Mouse (Mus musculus) urinary bladder, adult 2 months (tissue): ENCODE measurements at regions not wholly inside any gene's neighbourhood (a gene's known extent, or its start where the extent isn't known, plus 50 kb on each side); places are given as distances from the start of the nearest gene placed in this dataset.

Source experiments
- DNase-seq: peaks from one replicate; pipeline ENCODE4 v3.0.0; 2022; ENCODE audit warnings: low spot score

DNA sequence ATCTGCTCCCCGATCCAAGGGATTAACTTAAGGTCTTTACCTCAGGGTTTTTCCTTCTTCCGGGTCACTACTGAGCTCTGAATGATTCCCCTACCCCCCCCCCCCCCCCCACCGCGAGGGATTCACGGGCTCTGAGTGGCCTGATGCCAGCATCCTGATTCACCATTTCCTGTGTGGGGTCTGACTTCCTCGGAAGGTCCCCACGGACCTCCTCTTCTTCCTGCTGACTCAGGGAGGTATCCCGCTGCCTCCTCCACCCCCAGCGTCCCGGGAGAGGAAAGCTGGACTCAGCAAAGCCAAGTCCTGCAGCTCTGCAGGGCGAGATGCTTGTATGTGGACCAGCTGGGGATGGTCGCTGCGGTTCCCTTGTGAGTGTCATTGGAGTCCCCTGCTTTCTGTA is 110.5 kb upstream of the Zfp217 start:
- DNase-seq: no peak

DNA sequence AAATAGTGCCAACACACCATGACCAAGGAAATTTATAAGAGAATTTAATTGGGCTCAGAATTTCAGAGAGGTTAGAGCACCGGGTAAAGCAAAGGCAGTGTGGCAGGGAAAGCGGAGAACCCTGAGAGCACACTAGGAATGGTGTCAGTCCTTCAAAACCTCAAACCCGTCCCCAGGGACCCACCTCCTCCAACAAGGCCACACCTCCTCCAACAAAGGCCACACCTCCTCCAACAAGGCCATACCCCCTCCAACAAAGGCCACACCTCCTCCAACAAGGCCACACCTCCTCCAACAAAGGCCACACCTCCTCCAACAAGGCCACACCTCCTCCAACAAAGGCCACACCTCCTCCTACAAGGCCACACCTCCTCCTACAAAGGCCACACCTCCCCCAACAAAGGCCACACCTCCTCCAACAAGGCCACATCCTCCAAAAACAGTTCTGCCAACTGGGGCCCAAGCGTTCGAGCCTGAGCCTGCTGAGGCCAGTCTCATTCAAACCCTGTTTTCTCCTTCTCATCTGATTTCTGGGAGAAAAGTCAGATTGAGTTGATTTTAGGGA is 109.8 kb upstream of the Zfp217 start:
- no peak for DNase-seq

DNA sequence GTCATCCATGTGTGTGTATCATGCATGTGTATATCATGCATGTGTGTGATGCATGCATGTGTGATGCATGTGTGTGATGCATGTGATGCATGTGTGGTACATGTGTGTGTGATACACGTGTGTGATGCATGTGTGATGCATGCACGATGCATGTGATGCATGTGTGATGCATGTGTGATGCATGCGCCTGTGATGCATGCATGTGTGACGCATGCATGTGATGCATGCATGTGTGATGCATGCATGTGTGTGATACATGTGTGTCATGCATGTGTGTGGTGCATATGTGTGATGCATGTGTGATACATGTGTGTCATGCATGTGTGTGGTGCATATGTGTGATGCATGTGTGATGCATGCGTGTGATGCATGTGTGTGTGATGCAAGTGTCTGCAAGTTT is 108.1 kb upstream of the Zfp217 start:
- DNase-seq: no peak

DNA sequence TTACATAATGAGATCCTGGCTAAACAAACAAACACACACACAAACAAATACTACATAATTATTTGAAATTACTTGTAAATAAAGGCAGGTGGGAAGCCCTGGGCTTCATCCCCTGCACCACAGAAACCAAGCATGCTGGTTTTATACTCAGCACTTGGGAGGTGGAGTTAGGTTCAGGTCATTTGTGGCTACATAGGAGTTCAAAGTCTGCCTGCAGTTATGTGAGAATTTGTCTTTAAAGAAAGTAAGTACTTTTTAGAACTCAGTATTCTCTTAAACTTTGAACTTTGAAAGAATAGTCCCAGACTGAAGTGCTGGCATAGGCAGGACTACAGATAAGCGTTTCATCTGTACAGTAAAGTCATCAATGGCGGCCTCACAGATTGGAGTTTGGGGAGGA is 107.6 kb upstream of the Zfp217 start:
- no peak for DNase-seq

DNA sequence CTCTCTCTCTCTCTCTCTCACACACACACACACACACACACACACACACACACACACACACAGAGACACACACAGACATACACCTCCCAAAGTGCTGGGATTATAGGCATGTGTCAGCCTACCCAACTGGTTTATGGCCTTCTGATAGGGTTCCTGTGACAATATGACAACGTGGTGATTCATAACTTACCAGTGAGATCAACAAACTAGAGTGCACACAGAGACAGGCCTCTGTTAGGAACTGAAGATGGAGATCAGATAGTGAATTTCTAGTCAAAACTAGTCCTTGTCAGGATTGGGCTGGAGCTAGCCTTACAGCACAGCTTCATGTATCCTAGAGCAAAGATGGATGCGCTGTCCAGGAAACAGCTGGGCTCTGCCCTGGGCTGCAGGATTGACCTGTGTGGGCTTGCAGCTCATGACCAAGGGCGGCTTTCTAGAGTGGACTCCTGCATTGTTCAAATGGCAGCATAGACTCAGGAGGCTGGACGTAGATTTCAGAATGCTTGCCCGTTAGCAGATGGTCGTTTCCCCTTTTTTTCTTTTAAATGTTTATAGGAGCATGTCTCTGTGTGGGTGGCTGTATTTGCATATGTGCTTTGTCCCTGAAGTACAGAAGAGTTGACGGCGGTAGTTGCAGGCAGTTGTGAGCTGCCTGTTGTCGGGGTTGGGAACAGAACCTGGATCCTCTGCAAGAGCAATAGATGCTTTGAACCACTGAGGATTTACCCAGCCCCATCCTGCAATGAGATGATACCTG is 106.0 kb upstream of the Zfp217 start:
- no peak for DNase-seq

DNA sequence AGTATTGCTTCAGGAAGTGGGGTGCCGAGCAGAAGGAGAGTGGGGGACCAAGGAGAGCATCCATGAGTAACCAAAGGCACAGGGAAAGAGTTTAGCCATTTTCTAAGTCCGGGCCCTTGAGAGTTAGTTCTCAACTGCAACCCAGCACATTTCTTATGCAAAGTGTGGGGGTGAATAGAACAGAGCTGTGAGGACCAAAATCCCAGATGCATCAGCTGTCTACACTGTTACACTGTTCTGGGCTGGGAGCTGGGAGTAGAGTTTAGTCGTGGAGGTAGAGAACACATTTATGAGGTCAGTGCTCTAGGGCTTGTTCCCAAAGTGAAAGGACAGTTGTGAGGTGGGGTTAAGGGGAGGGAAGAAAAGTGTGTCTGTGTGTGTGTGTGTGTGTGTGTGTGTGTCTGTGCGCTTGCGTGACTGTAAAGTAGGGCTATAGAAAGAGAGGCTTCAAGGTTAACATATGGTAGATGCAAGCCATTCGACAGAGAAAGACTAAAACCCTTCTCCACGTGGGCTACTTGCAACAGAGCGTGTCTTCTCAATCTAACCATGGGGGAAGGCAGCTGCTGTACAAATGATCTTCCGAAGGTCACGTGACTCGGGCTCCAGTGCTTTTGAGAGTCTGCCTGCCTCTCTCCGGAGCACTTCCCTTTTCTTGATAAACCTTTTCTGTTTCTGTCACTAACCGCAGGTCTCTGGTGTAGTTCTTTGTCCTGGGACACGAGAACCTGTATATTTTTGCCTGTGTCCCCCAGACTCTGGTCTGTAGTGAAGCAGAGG is 104.5 kb upstream of the Zfp217 start:
- no peak for DNase-seq

DNA sequence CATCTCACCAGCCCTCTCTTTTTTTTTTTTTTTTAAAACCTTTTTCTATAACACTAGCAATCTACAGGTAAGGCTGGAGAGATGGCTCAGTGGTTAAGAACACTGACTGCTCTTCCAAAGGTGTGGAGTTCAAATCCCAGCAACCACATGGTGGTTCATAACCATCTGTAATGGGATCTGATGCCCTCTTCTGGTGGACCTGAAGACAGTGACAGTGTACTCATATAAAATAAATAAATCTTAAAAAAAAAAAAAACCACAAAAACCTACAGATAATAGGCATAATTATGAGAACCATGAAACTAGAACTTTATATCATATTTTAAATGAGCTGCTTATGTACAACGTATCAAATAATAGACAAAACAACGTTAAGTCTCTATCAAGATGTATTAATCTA is 102.8 kb upstream of the Zfp217 start:
- DNase-seq: no peak

DNA sequence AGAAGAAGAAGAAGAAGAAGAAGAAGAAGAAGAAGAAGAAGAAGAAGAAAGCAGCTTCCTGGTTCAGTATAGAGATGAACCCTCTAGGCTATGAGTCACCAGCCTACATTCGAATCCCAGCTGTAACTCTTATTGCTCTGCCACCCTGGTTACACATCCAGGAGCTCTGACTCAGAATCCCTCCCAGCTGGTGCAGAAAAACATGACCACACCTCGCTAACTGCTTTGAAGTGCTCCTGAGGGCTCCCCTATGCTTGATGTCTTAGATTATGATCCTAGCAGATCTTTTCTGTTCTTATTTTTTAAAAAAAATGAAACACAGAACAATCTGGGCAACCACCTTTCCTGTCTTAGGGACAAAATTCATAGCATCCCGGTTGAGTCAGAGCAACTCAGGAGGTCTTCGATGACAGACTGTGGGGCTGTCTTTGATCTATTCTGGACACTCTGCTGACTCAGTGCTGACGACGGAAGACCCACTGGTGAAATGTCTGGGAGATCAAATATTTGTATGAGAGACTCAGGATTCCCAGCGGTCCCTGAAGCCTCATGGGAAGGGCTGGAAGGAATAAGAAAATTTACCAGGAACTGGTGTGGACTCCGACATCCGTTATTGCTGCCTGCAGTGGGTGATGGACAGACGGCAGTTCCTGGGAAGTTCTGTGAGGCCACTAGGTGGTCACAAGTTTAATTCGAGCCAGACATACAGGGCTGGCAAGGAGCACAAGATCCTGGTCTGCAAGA is 100.0 kb upstream of the Zfp217 start:
- no peak for DNase-seq

DNA sequence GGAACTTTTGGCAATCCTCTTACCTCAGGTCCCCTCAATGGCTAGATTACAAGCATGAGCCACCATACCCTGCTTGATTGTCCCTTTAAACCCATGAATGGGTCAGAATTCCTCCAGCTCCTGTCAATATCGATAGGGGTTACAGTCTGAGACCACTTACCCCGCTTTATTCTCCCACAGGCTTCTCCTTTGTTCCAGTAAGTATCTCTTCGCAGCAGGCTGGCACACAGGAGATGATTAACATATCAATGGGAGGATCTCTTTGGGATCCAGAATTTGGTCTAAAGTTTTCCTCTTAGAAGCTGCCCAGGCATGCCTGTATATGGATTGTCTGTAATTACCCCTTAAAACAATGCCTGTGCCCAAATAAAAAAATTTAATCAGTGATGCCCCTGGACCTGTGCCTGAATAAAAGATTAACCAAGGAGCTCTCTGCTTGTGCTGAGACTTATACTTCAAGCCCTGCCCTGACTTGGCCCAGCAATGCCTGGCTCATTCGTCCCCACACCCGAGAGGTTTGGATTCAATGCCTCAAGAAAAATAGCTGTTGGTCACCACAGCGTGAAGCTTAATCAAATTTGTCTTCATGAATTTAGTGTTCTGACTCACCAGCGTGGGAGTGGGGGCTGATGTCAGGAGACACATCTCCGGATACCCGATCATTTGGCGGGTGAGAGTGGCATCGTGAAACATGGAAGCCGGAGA is 97.9 kb upstream of the Zfp217 start:
- DNase-seq: no peak

DNA sequence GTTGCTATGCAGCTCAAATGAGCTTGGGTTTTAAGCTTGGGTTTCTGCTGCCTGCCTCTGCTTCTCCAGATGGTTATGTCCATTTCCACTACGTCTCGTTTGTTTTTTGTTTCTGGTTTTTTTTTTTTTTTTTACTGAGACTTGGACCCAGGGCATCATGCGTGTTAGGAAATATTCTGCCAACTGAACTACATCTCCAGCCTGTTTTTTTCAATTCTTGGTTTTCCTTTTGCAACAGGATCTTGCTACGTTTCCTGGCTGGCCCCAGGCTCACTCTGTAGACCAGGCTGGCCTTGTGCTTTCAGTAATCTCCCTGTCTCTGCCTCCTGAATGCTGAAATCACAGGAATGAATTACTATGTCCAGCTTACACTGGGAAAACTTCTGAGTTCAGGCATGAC is 96.2 kb upstream of the Zfp217 start:
- no peak for DNase-seq

DNA sequence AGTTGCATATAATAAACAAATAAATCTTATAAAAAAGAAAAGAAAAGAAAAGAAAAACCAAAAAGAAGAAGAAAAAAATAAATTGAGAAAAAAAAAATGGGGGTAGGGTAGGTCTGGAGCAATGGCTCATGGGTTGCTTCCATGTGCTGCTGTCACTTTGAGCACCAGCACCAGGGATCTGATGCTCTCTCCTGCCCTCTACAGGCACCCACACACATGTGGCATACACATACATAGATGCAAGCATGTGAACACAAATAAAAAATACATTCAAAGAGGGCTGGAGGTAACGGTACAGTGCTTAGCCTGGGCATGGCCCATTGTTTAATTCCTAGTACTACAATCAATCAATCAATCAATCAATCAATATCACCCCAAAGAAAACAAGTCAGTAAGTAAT is 90.1 kb upstream of the Zfp217 start:
- DNase-seq: no peak

DNA sequence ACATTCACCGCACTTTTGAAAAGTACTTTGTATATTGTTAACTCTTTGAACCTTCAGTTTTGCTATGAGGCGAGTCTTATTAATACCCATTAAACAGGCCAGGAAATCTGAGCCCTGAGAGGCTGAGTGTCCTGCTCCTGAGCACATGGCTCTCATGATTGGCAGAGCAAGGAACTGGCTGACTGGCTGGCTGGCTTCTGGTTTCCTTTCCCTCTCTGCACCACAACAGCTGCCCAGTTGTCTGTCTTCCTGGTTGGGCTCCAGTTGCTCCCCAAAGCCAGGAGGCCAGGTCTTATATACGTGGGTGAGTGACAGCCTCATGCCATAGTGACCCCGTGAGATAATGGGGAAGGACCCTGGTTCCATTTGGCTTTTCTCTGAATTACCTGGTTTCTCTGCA is 85.5 kb upstream of the Zfp217 start:
- DNase-seq: no peak

DNA sequence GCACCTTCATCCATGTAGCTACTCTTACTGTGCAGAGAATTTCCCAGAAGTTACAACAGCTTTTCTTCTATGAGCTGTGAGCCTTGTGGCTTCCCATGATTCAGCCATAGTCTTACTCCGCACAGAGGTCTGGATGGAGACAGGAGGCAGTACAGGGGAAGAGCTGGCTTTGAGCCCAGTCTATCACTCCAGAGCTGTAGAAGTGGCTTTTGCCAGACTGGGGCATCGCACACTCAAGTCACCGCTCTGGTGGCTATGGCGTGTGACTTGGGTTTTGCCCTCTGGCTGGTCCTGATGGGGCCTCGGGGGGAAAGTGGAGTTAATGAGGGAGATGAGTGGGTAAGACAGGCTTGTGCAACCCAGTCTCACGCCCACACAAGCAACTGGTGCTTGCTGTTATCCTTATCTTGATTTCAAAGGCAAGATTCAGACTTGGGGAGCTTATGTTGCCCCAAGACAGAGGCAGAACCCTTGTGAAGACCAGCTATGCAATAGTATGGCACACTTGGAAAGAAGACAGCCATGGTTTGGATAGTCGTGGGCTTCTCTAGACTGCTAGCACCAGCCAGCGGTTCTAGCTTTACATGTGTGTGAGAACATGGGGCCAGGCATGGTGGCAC is 81.7 kb upstream of the Zfp217 start:
- no peak for DNase-seq

DNA sequence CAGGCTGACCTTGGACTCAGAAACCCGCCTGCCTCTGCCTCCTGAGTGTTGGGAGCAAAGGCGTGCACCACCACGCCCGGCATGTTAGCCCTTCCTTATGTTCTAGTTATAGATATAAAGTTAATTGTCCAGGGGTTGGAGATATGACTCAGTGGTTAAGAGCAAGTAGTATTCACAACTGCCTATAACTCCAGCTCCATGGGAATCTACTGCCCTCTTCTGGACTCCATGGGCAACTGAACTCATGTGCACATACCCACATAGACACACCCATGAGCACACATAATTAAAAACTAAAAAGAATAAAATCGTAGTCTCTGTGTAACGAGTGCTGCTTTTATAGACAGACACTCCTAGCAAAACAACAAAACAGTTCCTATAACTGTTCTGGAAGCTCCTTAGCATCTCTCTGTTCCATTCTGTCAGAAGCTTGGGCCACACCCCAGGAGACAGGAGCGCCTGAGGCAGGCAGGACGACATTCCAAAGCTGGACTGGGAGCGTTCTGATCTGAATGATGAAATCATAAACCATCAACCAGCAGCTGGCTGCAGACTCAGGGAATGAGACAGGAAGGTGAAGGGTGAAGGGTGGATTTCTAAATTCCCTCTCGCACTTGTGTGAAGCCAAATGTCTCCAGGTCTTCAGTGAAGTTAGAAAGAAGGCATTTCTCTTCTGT is 80.6 kb upstream of the Zfp217 start:
- no peak for DNase-seq

DNA sequence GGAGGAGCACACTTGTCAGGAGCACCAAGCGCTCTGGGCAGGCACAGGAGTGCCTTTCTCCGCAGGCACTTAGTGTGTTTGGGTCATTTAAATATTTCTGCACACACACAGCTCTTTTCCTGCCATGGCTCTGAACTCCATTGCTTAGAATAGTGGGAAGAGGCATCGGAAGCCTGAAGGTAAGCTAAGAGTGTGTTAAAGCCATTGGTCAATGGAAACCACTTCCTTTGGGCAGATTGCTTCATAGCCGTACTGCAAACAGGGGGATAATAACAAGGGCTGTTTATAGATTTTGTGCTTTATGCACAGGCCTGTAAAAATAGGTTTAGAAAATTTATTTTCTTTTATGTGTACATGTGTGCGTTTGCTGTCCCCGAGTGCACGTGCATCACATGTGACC is 76.0 kb upstream of the Zfp217 start:
- no peak for DNase-seq

DNA sequence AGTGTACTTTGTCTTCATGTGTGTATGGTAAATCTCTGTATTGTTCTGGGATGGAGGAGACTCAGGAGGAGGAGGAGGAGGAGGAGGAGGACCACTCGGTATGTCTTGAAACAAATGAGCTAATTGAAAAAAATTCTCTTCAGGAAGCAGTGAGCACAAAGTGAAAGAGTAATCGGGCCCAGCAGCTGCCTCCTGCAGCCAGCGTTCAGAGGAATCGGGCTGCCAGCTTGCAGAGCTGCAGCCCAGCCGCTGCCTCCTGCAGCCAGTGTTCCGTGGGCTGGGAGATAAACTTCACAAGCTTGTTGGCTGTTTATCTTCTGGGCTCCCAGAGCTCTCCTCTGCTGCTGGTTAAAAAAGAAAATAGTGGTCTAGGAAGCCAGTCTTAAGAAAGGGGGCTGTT is 74.9 kb upstream of the Zfp217 start:
- no peak for DNase-seq

DNA sequence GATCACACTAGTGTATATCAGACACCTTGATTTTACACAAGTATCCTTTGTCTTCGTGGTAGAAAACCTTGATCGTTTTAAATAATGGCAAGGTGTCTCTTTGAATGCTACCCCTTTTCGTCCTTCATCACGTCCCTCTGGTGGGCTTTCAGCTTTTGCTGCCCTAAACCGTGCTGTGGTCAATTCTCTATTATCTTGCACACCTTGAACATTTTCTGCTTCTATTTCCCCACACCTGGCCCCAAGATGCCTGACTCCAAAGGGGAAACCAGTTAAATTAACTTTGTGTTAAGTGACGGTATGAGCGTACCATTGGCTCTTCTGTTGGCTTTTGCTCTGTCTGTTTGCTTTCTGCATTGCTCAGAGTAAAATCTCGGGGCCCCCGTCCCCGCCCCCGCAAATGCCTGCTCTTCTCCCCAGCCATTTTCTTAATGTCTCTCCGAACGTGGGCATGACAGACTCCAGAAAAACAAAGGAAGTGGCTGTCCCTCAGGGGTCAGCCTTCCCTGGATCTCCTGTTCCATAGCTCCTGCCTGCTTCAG is 74.2 kb upstream of the Zfp217 start:
- no peak for DNase-seq

DNA sequence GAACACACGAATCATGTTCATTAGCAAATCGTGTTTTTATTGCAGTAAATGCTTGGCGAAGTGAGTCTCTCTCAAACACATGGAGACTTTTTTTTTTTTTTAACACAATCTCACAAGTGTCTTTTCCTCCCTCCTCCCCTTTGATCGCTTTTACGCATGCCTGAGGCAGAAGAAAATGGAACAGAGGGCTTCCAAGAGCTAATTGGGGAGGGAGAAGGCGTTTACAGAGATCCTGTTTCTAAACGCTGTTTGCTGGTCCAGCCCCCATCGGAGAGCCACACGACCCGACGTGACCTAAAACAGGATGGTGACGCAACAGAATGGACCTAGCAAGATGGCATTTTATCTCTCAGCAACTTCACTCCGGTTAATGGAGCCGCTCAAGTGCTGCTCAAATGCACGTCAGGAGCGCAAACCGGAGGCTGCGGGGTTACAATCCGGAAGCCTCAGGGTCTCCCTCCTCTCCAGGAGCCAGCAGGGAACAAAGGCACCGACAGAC is 73.0 kb upstream of the Zfp217 start:
- DNase-seq: peak; percentile 29

DNA sequence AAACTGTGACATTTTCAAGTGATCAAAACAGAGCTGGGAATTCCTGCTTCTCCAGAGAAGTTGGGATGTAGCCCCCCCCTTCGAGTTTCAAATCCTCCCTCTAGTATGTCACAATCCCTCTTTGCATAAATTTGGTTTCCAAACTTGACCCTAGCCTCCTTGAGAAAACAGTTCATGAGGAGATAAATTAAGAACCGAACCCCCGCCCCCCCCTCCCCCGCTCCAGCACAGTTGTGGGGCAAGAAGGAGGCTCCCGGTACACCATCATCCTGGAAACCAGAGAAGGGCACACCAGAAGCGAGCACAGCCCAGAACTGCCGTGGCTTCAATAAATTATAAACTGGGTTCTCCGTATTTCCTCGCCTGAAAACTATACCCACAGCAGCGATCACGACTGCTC is 72.5 kb upstream of the Zfp217 start:
- DNase-seq: no peak
